Mouse (Mus musculus) c-Kit-positive CD71-negative TER-119-negative erythroid progenitor cells, embryonic 14.5 days (primary cell): ENCODE results near the gene Atoh8.

Experiments
- DNase-seq: peaks from one replicate; pipeline ENCODE4 v3.0.0-alpha.2; 2013; ENCODE audit warnings: low read depth

Gene Atoh8

DNA sequence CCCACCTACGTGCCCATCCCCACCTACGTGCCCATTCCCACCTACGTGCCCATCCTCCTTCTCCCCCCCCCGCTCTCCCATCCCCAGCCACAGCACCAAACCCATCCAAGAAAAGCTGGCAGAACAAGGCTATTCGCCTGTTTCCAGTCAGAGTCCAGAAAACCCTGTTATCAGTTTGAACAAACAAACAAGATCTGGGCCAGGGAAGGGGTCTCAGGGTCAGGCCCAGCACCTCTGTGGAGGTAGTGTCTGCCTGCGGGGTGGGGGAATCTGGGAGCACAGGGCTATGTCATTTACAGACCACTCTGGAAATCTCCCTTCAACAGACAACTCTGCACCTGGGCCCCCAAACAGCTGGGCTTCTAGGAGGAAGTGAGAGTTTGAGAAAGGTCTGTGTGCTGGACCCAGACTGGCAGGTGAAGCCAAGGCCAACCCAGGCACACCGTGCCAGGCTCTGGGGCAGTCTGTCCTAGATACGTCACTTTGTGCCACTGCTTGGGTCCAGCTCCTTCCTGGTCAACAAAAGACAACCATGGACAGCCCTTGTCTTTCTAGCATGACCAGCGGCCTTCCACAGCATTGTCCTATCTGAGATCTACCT is 7.6 kb downstream of the Atoh8 start:
- no peak for DNase-seq

DNA sequence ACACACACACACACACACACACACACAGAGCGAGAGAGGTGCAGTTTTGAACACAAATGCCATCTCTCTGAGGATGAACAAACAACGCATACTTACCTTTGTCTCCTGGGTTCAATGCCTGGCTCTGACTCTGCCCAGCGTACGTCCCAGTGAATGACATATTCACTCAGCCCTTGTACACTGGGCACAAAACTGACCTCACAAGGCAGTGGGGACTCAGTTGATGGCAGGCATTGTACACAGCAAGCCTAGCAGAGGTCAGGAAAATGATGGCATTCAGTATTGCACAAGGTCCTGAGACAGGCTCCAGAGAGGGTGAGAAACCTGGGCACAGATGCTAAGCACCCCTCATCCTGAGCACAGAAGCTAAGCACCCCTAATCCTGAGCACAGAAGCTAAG is 8.4 kb downstream of the Atoh8 start:
- no peak for DNase-seq

DNA sequence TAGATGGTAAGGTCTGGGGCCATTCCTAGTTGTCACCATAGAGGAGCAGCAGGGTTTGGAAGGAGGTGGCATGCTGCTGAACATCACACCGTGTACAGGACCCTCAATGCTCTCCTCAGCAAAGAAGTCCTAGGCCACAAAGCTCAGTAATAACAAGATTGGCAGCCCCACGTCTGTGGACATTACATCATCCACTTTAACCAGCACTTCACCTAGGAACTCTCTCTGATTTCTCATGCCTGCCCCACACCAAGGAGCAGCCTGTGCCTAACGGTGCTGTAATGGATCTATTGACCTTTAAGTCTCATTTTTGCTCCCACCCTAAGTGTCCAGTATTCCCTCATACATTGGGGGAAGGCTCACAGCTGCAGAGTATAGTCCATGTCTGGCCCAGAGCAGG is 9.7 kb downstream of the Atoh8 start:
- DNase-seq = no peak

DNA sequence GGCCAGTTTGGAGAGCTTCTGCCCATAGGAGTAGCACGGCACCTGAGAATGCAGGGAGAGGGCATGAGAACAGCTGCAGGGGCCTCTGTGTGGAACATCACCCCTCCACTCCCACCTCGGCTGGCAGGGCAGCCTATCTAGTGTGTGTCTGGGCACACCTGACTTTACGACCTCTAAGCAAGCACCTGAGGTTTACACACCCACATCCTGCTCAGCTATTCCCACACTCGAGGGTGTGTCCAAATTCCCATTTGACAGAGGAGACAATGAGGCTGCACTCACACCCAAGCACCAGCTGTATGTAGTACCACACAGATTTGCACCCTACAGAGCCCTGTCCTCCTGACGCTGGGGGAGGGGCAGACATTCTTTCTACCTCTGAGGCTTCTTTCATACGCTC is 11.5 kb downstream of the Atoh8 start:
- no peak for DNase-seq

DNA sequence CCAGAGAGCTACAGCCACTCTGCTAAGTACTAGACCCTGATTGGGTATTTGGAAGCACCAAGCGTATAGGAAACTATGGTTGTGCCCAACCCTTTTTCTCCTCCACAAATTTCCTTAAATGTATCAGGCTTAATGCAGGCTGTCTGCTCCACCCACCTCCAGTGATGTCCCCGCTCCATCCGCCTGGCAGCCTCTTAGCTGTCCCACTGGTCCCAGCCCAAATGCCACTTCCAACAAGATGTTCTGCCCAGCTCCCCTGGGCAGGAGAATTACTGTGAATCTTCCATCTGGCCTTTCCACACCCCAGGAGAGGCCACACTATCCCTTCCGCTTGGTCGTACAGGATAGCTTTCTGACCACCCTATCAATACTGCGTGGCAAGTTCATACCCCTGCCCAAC is 12.5 kb downstream of the Atoh8 start:
- DNase-seq = no peak

DNA sequence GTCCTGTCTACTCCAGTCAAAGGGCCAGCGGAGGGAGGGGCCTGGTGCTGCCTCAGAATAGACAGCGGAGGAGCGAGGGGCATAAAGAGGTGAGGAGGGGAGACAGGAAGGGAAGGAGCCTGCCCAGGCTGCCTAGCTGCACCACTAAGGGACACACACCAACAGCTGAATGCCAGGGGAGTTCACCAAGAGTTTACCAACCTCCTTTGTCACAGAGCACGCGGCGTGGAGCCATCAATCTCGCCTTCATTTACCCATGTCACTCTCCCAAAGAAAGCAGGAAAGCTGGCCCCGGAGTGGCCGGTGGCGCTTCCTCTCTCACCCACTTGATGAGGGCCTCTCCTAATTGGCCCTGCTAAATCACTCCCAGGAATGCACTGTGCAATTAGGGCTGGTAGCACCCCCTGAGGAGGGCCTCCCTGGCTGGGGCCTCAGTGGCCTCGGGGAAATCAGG is 13.1 kb downstream of the Atoh8 start:
- DNase-seq = no peak

DNA sequence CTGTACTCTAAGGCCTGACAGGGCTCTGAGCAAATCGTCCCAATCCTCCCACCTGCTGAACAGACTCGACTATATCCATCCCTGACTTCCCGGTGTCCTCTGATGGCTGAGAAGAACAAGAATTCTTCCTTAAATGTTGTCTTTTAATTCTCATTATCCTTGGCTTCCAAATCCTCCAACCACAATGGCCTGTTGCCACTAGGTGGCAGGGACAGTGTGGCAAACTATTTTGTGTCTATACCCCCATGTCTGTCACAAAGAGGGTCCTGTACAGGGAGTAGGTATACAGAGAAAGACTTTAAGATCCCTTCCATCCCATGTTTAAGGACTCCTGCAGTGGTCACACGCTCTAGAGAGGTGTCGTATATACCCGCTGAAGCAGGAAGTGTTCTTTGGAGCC is 14.1 kb downstream of the Atoh8 start:
- DNase-seq = no peak

DNA sequence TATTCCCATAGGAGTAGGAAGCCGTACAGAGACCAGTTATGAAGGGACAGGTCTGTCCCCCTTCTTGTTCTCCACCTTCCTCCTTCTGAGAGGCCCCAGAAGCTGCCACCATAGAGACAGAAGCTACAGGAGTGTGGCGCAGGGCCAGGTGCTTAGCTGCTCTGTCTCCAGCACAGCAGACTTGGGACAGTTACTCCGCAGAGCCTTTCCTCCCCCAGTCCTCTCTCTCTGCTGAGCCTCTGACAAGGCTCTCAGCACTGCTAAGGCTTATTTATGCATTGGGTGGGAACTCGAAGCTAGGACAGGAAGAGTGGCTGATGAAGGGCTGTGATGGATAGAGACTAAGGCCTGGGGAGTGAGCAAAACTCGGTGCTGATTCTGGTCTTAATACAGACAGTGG is 15.8 kb downstream of the Atoh8 start:
- no peak for DNase-seq

DNA sequence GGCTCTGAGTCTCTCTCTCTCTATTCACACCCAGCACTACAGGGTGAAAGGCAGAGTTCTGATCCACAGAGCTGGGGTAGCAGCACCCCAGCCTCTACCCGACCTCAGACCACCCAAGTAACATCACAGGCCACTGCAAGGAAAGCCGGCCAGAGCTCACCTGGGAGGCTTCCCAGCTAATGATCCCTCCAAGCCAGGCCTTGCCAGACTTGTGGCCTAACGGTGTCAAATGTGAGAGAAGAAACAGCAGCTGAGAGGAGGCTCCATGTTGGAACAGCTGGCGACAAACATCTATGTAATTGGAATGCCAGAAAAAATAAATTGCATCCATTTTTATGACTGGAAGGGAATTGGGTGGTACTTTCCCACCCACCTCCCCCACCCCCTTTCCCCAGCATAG is 17.1 kb downstream of the Atoh8 start:
- DNase-seq = no peak

DNA sequence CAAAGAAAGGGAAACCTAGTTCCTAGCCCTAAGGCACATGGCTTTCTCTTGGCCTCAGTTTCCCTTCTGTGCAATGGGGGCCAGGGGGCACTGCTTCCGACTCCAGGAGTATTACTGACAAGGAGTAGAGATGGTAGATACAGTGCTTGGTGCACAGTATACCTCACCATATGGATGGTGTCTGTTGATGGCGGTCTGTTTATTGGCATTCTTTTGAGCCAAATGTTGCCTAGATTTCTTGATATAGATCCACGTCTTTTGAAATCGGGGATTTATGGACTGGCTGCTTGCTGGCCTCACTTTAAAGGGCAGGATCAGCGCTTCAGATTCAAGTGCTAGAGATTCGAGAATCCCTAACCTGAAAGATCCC is 18.0 kb downstream of the Atoh8 start:
- no peak for DNase-seq

DNA sequence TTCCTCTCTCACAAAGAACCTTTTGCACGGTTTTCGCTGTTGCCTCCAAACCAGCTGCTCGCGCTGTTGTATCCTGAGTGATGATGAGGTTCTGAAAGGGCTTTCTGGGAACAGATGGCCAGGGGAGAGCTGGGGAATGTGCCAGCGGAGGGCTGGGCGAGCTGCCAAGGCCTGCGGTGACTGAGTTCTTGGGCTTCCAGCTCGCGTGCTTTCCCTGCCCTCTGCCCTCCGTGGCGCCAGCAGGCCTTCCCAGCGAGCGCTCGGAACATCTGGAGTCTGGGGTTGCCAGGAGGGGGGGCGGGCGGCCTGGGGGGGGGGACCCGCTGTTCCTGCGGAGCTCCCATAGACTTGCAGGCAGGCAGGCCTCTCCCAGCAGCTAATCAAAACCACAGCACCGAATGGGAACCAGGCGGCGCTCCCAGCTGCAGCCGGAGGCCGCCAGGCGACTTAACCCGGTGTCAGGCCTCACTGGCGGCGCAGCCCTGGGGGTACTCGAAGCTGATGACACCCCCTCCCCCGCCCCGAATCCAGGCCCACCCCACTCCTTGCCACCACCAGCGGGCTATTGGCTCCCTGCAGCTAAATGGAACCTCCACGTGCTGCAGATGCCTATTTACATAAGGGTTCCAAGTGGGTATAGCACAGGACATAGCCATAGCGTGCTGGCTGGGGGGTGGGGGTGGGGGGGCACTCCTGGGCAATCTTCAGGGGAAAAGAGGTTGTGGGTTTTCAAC is 18.5 kb downstream of the Atoh8 start:
- DNase-seq = no peak

DNA sequence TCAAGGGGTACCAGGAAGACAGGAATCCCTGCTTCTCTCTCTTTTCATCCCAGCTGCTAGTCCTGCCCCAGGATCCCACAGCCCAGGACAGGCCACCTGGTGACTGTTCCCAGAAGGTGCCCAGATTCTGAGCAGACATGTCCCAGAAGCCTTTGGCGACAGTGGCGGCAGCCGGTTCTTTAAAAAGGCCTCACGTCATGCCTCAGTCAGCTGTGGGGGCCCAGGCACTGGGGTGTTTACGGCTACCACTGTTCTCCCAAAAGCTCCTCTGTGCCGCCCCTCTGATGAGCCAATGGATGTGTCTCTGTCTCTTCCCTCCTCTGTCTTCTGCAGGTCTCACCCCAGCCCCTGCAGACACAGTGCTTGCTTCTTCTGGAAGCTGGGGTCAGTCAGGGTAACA is 19.8 kb downstream of the Atoh8 start:
- DNase-seq = no peak

DNA sequence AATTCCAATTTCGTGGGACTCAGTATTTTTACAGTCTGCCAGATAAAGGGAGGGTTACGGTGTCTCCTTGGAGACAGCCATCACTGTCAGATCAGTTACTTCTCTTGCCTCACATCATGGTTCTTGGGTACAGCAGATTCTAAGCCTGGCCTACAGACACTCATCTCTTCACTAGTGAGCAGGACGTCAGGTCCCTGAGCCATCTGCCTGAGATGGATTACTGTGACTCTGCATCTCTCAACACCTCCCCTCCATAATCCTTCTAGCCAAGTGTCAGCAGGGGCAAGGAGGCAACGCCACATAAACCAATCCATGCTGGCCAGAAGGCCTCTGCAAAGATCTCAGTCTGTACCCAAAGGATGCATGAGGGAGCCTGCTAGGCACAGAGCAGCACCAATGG is 24.0 kb downstream of the Atoh8 start:
- no peak for DNase-seq

DNA sequence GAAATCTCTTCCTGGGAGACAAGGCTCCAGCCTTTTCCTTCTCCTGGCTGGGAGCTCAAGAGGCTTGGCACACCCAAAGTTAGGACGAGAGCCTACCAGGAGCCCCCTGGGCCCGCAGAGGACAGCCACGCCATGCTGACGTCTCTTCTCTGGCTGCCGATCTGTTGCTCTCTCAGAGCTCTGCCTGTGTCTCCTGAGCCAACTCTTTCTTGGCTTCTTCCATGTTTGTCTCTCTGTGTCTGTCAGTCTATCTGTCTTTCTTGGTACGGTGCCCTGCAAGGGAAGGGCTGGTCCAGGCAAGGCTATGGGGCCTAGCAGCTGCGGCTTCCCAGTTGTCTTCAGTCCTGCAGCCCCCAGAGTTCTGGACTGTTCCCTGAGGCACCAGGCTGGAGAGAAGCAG is 24.6 kb downstream of the Atoh8 start:
- DNase-seq = no peak

DNA sequence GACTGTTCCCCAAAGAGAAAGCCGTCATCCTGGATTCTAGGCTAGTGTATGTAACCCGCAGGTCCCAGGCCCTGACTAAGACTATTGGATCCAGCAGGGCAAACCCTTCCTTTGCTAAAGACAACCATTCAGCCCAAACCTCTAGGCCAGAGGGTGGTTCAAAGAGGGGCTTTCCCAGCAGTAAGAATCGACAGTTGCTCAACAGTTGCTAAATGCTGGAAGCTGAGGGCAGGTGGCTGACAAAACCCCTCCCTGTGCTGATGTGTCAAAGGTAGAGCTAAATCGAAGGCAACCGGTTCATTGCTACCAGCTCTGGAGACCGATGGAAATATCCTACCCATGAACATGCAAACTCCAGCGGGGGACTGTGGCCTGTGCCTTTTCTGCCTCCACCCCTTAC is 25.6 kb downstream of the Atoh8 start:
- DNase-seq = no peak

DNA sequence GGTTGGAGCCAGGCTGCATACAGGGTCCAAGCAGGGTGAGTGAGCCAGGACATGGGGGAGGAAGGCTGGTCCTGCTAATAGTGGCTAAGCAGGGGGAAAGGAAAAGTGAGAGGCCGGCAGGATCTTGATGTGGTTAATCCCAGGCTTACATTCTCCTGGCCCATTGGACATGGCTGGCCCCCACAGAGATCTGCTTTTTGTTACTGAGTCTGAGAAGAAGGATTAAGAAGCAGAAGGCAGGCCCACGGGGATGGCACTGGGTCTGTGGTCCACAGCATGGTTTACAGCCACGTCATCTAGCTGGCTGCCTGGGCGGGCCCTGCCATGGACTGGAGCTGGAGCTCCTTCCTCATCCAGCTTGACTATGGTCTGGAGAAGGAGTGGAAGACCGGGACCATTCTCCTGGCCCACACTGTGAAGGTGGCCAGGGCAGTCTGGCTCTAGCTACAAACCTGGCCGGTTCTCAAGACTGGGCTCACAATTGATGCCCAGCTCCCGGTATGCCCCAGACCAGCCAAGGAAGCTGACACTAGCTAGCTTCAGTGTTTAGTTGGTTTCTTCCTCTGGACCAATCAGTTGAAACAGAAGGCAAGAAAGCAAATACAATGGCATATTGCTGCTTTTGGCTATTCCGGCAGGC is 26.9 kb downstream of the Atoh8 start:
- no peak for DNase-seq

DNA sequence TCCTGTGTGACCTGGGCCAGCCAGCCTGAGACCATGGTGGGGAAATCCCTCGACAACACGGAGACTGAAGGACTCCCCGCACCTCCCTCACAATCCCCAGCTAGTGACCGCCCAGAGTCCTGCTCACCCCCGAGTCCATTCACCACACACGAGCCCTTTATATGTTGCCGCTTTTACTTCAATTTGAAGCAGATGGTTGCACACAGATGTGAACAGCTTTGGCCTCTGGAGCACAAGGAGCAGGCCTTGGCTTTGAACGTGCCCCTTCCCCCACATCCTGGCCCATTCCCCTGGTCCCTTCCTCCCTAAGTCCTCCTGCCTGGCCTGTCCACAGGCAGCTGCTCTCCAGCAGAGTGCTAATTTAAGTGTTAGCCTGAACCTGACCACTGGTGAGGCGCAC is 29.4 kb downstream of the Atoh8 start:
- no peak for DNase-seq

DNA sequence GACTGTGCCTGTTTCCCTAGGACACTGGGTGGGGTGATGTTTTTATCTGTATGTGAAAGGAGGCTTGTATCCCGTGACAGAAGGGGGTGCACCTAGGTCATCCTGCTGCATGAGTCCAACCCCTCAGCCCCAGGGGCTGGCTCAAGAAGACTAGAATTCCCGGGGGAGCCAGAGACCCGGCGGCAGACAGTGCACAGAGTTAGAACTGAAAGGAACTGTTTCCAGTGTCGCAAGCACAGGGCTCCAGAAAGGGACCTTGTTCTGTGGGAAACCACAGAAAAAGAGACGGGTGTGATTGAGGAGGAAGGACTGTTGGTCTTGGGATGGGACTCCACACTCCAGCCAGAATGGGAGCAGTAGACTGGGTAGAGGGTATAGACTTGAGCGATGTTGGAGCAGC is 30.5 kb downstream of the Atoh8 start:
- DNase-seq = no peak

DNA sequence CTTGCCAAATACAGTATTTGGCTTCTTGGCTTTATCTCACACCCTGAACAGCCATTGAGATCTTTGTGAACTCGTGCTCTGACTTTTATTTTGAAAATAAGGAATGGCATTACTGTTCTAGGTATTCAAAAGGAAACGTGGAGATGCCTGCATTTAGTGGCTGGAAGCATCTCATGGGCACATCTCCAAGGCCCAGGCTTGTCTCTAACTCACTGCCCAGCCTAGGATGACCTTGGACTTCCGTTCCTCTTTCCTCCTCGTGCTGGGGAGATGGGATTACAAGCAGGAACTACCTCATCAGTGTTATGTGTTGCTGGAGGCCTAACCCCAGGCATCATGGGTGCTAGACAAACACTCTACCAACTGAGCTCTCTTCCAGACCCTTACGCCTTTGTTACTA is 32.1 kb downstream of the Atoh8 start:
- no peak for DNase-seq

DNA sequence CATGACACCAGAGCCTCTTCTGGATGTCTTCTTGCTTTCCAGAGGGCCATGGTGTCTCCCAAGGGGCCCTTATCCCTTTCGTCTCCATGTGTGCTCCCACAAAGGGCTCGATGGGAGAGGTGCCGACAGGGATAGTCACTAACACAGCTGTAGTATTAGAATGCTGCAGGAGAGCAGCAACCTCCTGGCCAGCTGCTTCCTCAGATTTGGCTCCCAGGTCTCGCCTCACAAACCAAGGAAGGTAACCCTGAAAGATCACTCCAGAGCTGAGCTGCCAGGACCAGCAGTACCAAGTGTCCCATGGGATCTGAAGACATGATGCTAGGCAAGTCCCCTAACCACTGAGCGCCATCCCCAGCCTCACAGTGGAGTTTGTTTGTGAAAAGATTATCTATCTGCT is 32.6 kb downstream of the Atoh8 start:
- DNase-seq = no peak

DNA sequence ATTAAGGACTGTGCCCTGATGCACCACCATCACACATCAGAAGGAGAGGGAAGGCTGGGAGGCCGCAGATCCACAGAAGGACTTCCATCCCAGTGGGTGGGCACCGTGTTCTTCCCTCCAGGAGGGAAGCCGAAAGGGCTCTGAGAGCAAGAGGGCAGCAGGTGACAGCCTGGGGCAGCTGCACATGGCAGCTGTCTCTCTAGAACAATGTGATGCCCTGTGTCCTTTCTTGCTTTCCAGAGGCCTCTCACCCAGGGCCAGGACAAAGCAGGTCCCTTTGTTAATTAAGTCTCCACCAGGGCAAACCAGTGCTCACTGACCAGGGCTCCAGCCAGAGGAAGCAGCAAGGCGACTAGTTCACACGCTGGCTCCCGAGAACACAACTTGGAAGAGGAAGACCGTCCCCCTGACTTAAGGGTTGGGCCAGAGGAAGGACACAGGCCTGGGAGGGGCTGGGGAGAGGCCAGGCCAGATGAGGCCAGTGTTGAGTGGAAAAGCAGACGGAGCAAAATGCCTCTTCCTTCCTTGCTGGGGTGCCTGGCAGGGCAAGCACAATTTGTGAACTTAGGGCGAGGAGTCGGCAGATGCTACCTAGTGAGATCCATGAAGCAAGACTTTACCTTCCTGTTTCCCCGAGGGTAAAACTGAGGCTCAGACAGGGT is 34.7 kb downstream of the Atoh8 start:
- no peak for DNase-seq

DNA sequence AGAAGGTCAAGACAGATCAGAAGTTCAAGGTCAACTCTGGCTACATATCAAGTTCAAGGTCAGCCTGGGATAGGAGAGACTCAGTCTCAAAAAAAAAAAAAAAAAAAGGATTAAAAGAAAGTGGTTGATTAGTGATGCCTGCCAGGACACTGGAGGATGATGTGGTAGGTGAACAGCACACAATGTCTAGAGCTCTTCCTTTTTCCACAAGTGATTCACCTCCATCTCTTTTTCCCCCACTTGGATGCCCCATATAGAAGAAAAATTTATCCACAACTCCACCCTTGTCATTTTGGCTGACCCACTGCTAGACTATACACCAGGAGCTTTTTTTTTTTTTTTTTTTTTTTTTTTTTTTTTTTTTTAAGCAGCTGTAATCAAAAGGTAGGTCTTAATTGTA is 37.9 kb downstream of the Atoh8 start:
- no peak for DNase-seq

DNA sequence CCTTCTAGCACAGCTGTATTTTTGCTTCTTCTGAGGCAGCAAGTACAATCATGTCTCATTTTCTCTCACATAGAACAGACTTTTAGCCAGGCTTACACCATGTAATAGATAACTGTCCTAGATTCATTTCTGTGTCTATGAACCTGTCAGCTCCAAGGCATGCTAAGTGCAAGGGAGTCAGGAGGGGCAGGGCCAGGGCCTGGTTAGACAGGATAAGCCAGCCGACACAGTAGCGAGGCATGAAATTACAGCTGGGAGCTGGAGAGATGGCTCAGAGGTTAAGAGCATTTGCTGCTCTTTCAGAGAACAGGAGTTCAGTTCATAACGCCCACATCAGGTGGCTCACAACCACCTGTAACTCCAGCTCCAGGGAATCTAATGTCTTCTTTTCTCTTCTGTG is 38.7 kb downstream of the Atoh8 start:
- DNase-seq = no peak
